8 mouse cellular contexts compared by ENCODE assay signal in genomic region chr5:65697486-65697835, GRCm38 (mm10). TPM values are rescaled to one million over a fixed set of nuclear protein-coding genes. Genes with fewer than 3 reads are reported as not detected.
A peak's percentile ranks its signal among the peaks of the same experiment; 100 is the strongest.
DNase-seq lines count a peak whose midpoint lies in the region; TF ChIP-seq lines count a peak whose summit lies in the region.

No protein-coding gene starts in this region.

- peak overlapping the region; percentile 66 for H3K27ac ChIP-seq in brown adipose tissue, adult 24 weeks (replicated peaks; ENCODE audit: low read depth, low read length)
- H3K27ac ChIP-seq in limb, embryonic 10.5 days: peak overlapping the region; percentile 99

- no peak for TF ChIP-seq CTCF in lung, adult 2 months (IDR thresholded peaks at IDR 0.05; ENCODE audit: insufficient read depth, low read length)

- no peaks in the 10 kb centered on the region for H3K27me3 ChIP-seq in limb, embryonic 10.5 days (ENCODE audit: low read depth, poor library complexity, severe bottlenecking)

- H3K9me3 ChIP-seq in limb, embryonic 10.5 days (replicated peaks): no peaks in the 10 kb centered on the region

- peaks cover 34% of the 10 kb centered on the region for H3K36me3 ChIP-seq in limb, embryonic 10.5 days

- peak overlapping the region; percentile 80 for H3K4me3 ChIP-seq in lung, adult 2 months (replicated peaks; ENCODE audit: extremely low read depth, low read depth, low read length)
- H3K4me3 ChIP-seq in brown adipose tissue, adult 24 weeks (ENCODE audit: insufficient read depth, low read depth, low read length): peak overlapping the region; percentile 93
- peak overlapping the region; percentile 85 for H3K4me3 ChIP-seq in limb, embryonic 10.5 days

- TF ChIP-seq POLR2A in lung, adult 2 months (IDR thresholded peaks at IDR 0.05; ENCODE audit: borderline replicate concordance, extremely low read depth, low read depth, low read length): no peak

- DNase-seq in lung, adult 2 months: peak; percentile 59
- no peak for DNase-seq in lung, postnatal 10 days
- peak; percentile 16 for DNase-seq in forelimb bud, embryonic 11.5 days (ENCODE audit: low read depth, low spot score)
- DNase-seq in limb, embryonic 10.5 days (ENCODE audit: low spot score): no peak
- peak; percentile 30 to 47 for DNase-seq in natural killer cell, adult 2 months (ENCODE audit: low spot score in 2 of 2)
- peak; percentile 79 for DNase-seq in thymus, postnatal 4 days
- no peak for DNase-seq in layer of hippocampus, postnatal 10 days (ENCODE audit: low spot score in 2 of 2)

- WGBS in lung, adult 2 months: under 1% methylated on average over 48 of the region's 49 CpGs
- 0% methylated on average over 48 of the region's 49 CpGs for WGBS in limb, embryonic 10.5 days

- H3K4me1 ChIP-seq in lung, adult 2 months (ENCODE audit: control insufficient read depth, insufficient read depth, low read length): peaks cover 3% of the 10 kb centered on the region; the same call in 1 of the 2 replicates
- H3K4me1 ChIP-seq in brown adipose tissue, adult 24 weeks (ENCODE audit: control insufficient read depth, insufficient read depth, insufficient read length, low read length): peaks cover 6% of the 10 kb centered on the region; the same call in 1 of the 2 replicates
- peaks cover 12% of the 10 kb centered on the region for H3K4me1 ChIP-seq in limb, embryonic 10.5 days

RNA-seq across cellular contexts. Expression of gene Pds5a, which starts 0.6 kb away (rescaled TPM):
- 12.7 and 19.4 TPM in 2 replicates for polyA plus RNA-seq in lung, adult 2 months (2012; rRNA removed)
- 40.0 and 45.3 TPM in 2 replicates for polyA plus RNA-seq in brown adipose tissue, adult 24 weeks (2012; ENCODE audit: insufficient read depth, insufficient read length, missing spikeins)
- polyA plus RNA-seq in limb, embryonic 10.5 days (2016; fragmentation: Nextera tagmentation; extraction: Ambion mirVana): 90.8 and 102 TPM in 2 replicates
- 10 to 100 TPM; 78.2 to 85.2 TPM for total RNA-seq in layer of hippocampus, postnatal 10 days (2021)

Comparison
In these comparisons a context has a peak if more than half of its experiments do, and no peak if none do; other contexts are left out.
1. DNase-seq: peak in lung, adult 2 months (single experiment), forelimb bud, embryonic 11.5 days (single experiment), natural killer cell, adult 2 months (2 of 2) and thymus, postnatal 4 days (single experiment); none in lung, postnatal 10 days (single experiment), limb, embryonic 10.5 days (single experiment) and layer of hippocampus, postnatal 10 days (0 of 2).
2. Peak in every context shown above with its lines, with median percentiles within 50 percentile points of each other: H3K4me3 ChIP-seq.